Mouse (Mus musculus): Measurements from ENCODE around the gene Stat6. TPM values are rescaled to one million over a fixed set of nuclear protein-coding genes. Genes with fewer than 3 reads are reported as not detected.

Stat6 gene
- polyA plus RNA-seq, 1 experiment from 2014 or later = 46.8 TPM

GRCm38 (mm10) chr10:127620406-127621190 lies 22.2 kb upstream of the Stat6 start, which contains the start of gene Lrp1:
Lrp1 (minus strand) TSS chr10:127621148.
- H3K27me3 ChIP-seq (replicated peaks; ENCODE audit: control insufficient read depth, insufficient read depth, low read length) = no peaks in the 10 kb centered on the region
- peaks cover 41% of the 10 kb centered on the region for H3K4me1 ChIP-seq (ENCODE audit: control insufficient read depth, insufficient read depth, low read length)
- peak within 1 kb of the TSS; percentile 99 for H3K27ac ChIP-seq (ENCODE audit: low read length)
- H3K9me3 ChIP-seq (ENCODE audit: control insufficient read depth, low read length) = no peaks in the 10 kb centered on the region
- H3K4me3 ChIP-seq (ENCODE audit: low read length) = peak within 1 kb of the TSS; percentile 78
- ATAC-seq = peak; percentile 60
- peak within 1 kb of the TSS; percentile 91 for H3K4me2 ChIP-seq (ENCODE audit: low read depth, low read length)
- under 1% methylated on average over 28 of the region's 32 CpGs for WGBS
- H3K9ac ChIP-seq (ENCODE audit: low read depth, low read length) = peak within 1 kb of the TSS; percentile 87
- H3K36me3 ChIP-seq (ENCODE audit: control insufficient read depth, insufficient read depth, low read length) = no peaks in the 10 kb centered on the region

GRCm38 (mm10) chr10:127621191-127622056 lies 21.4 kb upstream of the Stat6 start:
- Histone ChIP-seq H3K4me3 (ENCODE audit: low read length) (peak overlapping the region; percentile 78), H3K36me3 (ENCODE audit: control insufficient read depth, insufficient read depth, low read length) (no peaks in the 10 kb centered on the region), H3K9me3 (ENCODE audit: control insufficient read depth, low read length) (no peaks in the 10 kb centered on the region; the same call in 1 of the 2 replicates), H3K27ac (ENCODE audit: low read length) (peak overlapping the region; percentile 99), H3K9ac (ENCODE audit: low read depth, low read length) (peak overlapping the region; percentile 87), H3K4me1 (ENCODE audit: control insufficient read depth, insufficient read depth, low read length) (peaks cover 35% of the 10 kb centered on the region), H3K27me3 (replicated peaks; ENCODE audit: control insufficient read depth, insufficient read depth, low read length) (no peaks in the 10 kb centered on the region), H3K4me2 (ENCODE audit: low read depth, low read length) (peak overlapping the region; percentile 91)
- ATAC-seq = peak; percentile 90
- WGBS = under 1% methylated on average over 34 of the region's 39 CpGs

GRCm38 (mm10) chr10:127622057-127622392 lies 20.8 kb upstream of the Stat6 start:
- Histone ChIP-seq H3K27me3 (replicated peaks; ENCODE audit: control insufficient read depth, insufficient read depth, low read length) (no peaks in the 10 kb centered on the region), H3K9me3 (ENCODE audit: control insufficient read depth, low read length) (peaks cover 3% of the 10 kb centered on the region; the same call in 1 of the 2 replicates), H3K4me1 (ENCODE audit: control insufficient read depth, insufficient read depth, low read length) (peaks cover 31% of the 10 kb centered on the region), H3K36me3 (ENCODE audit: control insufficient read depth, insufficient read depth, low read length) (no peaks in the 10 kb centered on the region), H3K9ac (ENCODE audit: low read depth, low read length) (peak overlapping the region; percentile 87), H3K4me2 (ENCODE audit: low read depth, low read length) (peak overlapping the region; percentile 91), H3K4me3 (ENCODE audit: low read length) (peak overlapping the region; percentile 78), H3K27ac (ENCODE audit: low read length) (peak overlapping the region; percentile 99)
- WGBS = under 1% methylated on average over 13 of the region's 13 CpGs
- peak; percentile 62 for ATAC-seq

GRCm38 (mm10) chr10:127622661-127623060 lies 20.1 kb upstream of the Stat6 start:
- H3K27me3 ChIP-seq (replicated peaks; ENCODE audit: control insufficient read depth, insufficient read depth, low read length) = no peaks in the 10 kb centered on the region
- H3K4me2 ChIP-seq (ENCODE audit: low read depth, low read length) = no peak overlapping the region
- H3K36me3 ChIP-seq (ENCODE audit: control insufficient read depth, insufficient read depth, low read length) = no peaks in the 10 kb centered on the region
- peaks cover 3% of the 10 kb centered on the region; the same call in 1 of the 2 replicates for H3K9me3 ChIP-seq (ENCODE audit: control insufficient read depth, low read length)
- H3K9ac ChIP-seq (ENCODE audit: low read depth, low read length) = no peak overlapping the region
- H3K4me1 ChIP-seq (ENCODE audit: control insufficient read depth, insufficient read depth, low read length) = peaks cover 25% of the 10 kb centered on the region
- no peak overlapping the region for H3K27ac ChIP-seq (ENCODE audit: low read length)
- H3K4me3 ChIP-seq (ENCODE audit: low read length) = no peak overlapping the region
- 67% methylated on average over 4 of the region's 4 CpGs for WGBS
- no peak for ATAC-seq

GRCm38 (mm10) chr10:127623439-127624216 lies 19.2 kb upstream of the Stat6 start:
- H3K27me3 ChIP-seq (replicated peaks; ENCODE audit: control insufficient read depth, insufficient read depth, low read length) = no peaks in the 10 kb centered on the region
- peaks cover 3% of the 10 kb centered on the region; the same call in 1 of the 2 replicates for H3K9me3 ChIP-seq (ENCODE audit: control insufficient read depth, low read length)
- no peak overlapping the region for H3K4me3 ChIP-seq (ENCODE audit: low read length)
- WGBS = 94% methylated on average over 6 of the region's 6 CpGs
- ATAC-seq = no peak
- no peak overlapping the region for H3K9ac ChIP-seq (ENCODE audit: low read depth, low read length)
- H3K4me2 ChIP-seq (ENCODE audit: low read depth, low read length) = no peak overlapping the region
- peaks cover 15% of the 10 kb centered on the region for H3K4me1 ChIP-seq (ENCODE audit: control insufficient read depth, insufficient read depth, low read length)
- H3K27ac ChIP-seq (ENCODE audit: low read length) = no peak overlapping the region
- no peaks in the 10 kb centered on the region for H3K36me3 ChIP-seq (ENCODE audit: control insufficient read depth, insufficient read depth, low read length)

- Histone ChIP-seq H3K27ac (ENCODE audit: low read length) (no peak overlapping the region), H3K4me1 (ENCODE audit: control insufficient read depth, insufficient read depth, low read length) (no peaks in the 10 kb centered on the region), H3K27me3 (replicated peaks; ENCODE audit: control insufficient read depth, insufficient read depth, low read length) (no peaks in the 10 kb centered on the region), H3K4me2 (ENCODE audit: low read depth, low read length) (no peak overlapping the region), H3K36me3 (ENCODE audit: control insufficient read depth, insufficient read depth, low read length) (no peaks in the 10 kb centered on the region), H3K9me3 (ENCODE audit: control insufficient read depth, low read length) (peaks cover 3% of the 10 kb centered on the region; the same call in 1 of the 2 replicates), H3K9ac (ENCODE audit: low read depth, low read length) (no peak overlapping the region), H3K4me3 (ENCODE audit: low read length) (no peak overlapping the region)
- ATAC-seq = no peak
- 84% methylated on average over 3 of the region's 3 CpGs for WGBS
These were observed 16.4 kb upstream of the Stat6 start for GRCm38 (mm10) chr10:127626433-127626832.

- Histone ChIP-seq H3K27ac (ENCODE audit: low read length) (no peak overlapping the region), H3K4me1 (ENCODE audit: control insufficient read depth, insufficient read depth, low read length) (peaks cover 14% of the 10 kb centered on the region), H3K9me3 (ENCODE audit: control insufficient read depth, low read length) (peaks cover 3% of the 10 kb centered on the region; the same call in 1 of the 2 replicates), H3K4me2 (ENCODE audit: low read depth, low read length) (no peak overlapping the region), H3K36me3 (ENCODE audit: control insufficient read depth, insufficient read depth, low read length) (no peaks in the 10 kb centered on the region), H3K4me3 (ENCODE audit: low read length) (no peak overlapping the region), H3K9ac (ENCODE audit: low read depth, low read length) (no peak overlapping the region), H3K27me3 (replicated peaks; ENCODE audit: control insufficient read depth, insufficient read depth, low read length) (no peaks in the 10 kb centered on the region)
- no peak for ATAC-seq
- WGBS = 83% methylated on average over 10 of the region's 10 CpGs
These were observed 11.2 kb upstream of the Stat6 start for GRCm38 (mm10) chr10:127631261-127632214.

- H3K9ac ChIP-seq (ENCODE audit: low read depth, low read length) = no peak overlapping the region
- H3K4me2 ChIP-seq (ENCODE audit: low read depth, low read length) = no peak overlapping the region
- no peak overlapping the region for H3K4me3 ChIP-seq (ENCODE audit: low read length)
- peaks cover 14% of the 10 kb centered on the region for H3K4me1 ChIP-seq (ENCODE audit: control insufficient read depth, insufficient read depth, low read length)
- WGBS = 28% methylated on average over 7 of the region's 7 CpGs
- H3K36me3 ChIP-seq (ENCODE audit: control insufficient read depth, insufficient read depth, low read length) = no peaks in the 10 kb centered on the region
- H3K27ac ChIP-seq (ENCODE audit: low read length) = no peak overlapping the region
- peak; percentile 74 for ATAC-seq
- no peaks in the 10 kb centered on the region for H3K27me3 ChIP-seq (replicated peaks; ENCODE audit: control insufficient read depth, insufficient read depth, low read length)
- no peaks in the 10 kb centered on the region for H3K9me3 ChIP-seq (ENCODE audit: control insufficient read depth, low read length)
These were observed 10.0 kb upstream of the Stat6 start for GRCm38 (mm10) chr10:127632668-127633271.
